Mouse (Mus musculus) liver, embryonic 14.5 days (tissue): Measurements from ENCODE around the gene Ptpn12. TPM values are rescaled to one million over a fixed set of nuclear protein-coding genes. Genes with fewer than 3 reads are reported as not detected.
"Not testable (repeated sequence)": the region's sequence is repeated elsewhere in the genome, so short reads cannot be mapped to it uniquely, and the experiment has no call there.

ENCODE experiments used
- ATAC-seq: fragments of 200-750 bp; cut with Nextera tagmentation; 2 replicates; pipeline ENCODE4 v1.8.0; 2017; ENCODE audit warnings: moderate number of reproducible peaks, mild to moderate bottlenecking, moderate library complexity; ENCODE audit not compliant: insufficient read depth
- DNase-seq, 3 experiments: peaks; one replicate each; pipeline ENCODE4 v3.0.0-alpha.2; 2012 to 2013; ENCODE audit warnings: low read depth in 3 of 3, low spot score in 3 of 3
- H3K27ac ChIP-seq: fragments of 300-500 bp; sonication (generic); 2 replicates; pipeline ENCODE4 v1.5.1; 2014; ENCODE audit warnings: moderate library complexity, mild to moderate bottlenecking, control low read depth, inconsistent platforms
- H3K27me3 ChIP-seq: fragments of 300-500 bp; sonication (generic); 2 replicates; pipeline ENCODE4 v1.6.1; 2014; ENCODE audit warnings: mild to moderate bottlenecking, low read length, moderate library complexity; ENCODE audit not compliant: control insufficient read depth, insufficient read depth
- H3K36me3 ChIP-seq: fragments of 300-500 bp; sonication (generic); replicated peaks from 2 replicates; pipeline ENCODE4 v1.6.1; 2014; ENCODE audit warnings: low read depth; ENCODE audit not compliant: control insufficient read depth, insufficient read depth
- H3K4me1 ChIP-seq, 2 experiments: fragments of 200-500 bp in 1 of 2; fragments of 300-500 bp in 1 of 2; sonication (generic) in 1 of 2; replicated peaks; 2 replicates each; pipeline ENCODE4 v1.6.1; 2012 to 2014; ENCODE audit warnings: antibody characterized with exemption in 1 of 2, inconsistent platforms in 1 of 2, low read length in 1 of 2; ENCODE audit not compliant: control insufficient read depth in 2 of 2, insufficient read depth in 2 of 2
- H3K4me2 ChIP-seq: fragments of 300-500 bp; sonication (generic); 2 replicates; pipeline ENCODE4 v1.6.1; 2014; ENCODE audit warnings: low read depth, mild to moderate bottlenecking, control low read depth, moderate library complexity
- H3K4me3 ChIP-seq, 2 experiments: fragments of 200-500 bp in 1 of 2; fragments of 300-500 bp in 1 of 2; sonication (generic) in 1 of 2; 2 replicates each; pipeline ENCODE4 v1.5.1; 2012 to 2014; ENCODE audit warnings: low read depth in 2 of 2, low read length in 2 of 2, mild to moderate bottlenecking in 2 of 2, control low read depth in 1 of 2, inconsistent platforms in 1 of 2, moderate library complexity in 1 of 2; ENCODE audit not compliant: insufficient read depth in 1 of 2
- H3K9ac ChIP-seq: fragments of 300-500 bp; sonication (generic); replicated peaks from 2 replicates; pipeline ENCODE4 v1.6.1; 2014; ENCODE audit warnings: mild to moderate bottlenecking, control low read depth, moderate library complexity
- H3K9me3 ChIP-seq: fragments of 300-500 bp; sonication (generic); 2 replicates; pipeline ENCODE4 v1.6.1; 2016; ENCODE audit warnings: low read length, mixed read lengths; ENCODE audit not compliant: control insufficient read depth
- CTCF ChIP-seq: IDR thresholded peaks from 2 replicates; pipeline ENCODE4 v1.5.1; 2016; ENCODE audit warnings: antibody characterized with exemption, low read depth, control low read depth
- EP300 ChIP-seq: IDR thresholded peaks from 2 replicates; pipeline ENCODE4 v1.6.1; 2016; ENCODE audit warnings: antibody characterized with exemption, low read depth
- WGBS: fragments of 180-500 bp; shearing (Covaris S2); extraction: QIAGEN DNeasy Blood & Tissue Kit; methylation state at CpG from one replicate; pipeline ENCODE4 v1.1.7; 2014; ENCODE audit not compliant: insufficient replicate concordance; 5-methylcytosine and 5-hydroxymethylcytosine counted together
- polyA plus RNA-seq, 2 experiments: library from polyadenylated mRNA; depleted of rRNA in 1 of 2; stranded (reverse) in 1 of 2; unstranded in 1 of 2; fragments of >200 nt; fragmentation: Nextera tagmentation in 1 of 2; extraction: Ambion mirVana in 1 of 2; gene quantifications; 2 replicates each; pipeline versions ENCODE4 v1.2.1 to v1.2.3; 2012 to 2014

Ptpn12 gene
- polyA plus RNA-seq, 2 experiments, result 14.4 to 18.6 TPM

GRCm38 (mm10) chr5:20950093-20950492 lies 105.6 kb downstream of the Ptpn12 start:
- peak overlapping the region; percentile 54 to 98 for H3K4me3 ChIP-seq
- no peak for ATAC-seq
- peaks cover 28 to 34% of the 10 kb centered on the region in 2 experiments for H3K4me1 ChIP-seq
- TF ChIP-seq CTCF (no peak), EP300 (no peak)
- no peaks in the 10 kb centered on the region for H3K9me3 ChIP-seq
- no peak for DNase-seq
- peak overlapping the region; percentile 84 for H3K4me2 ChIP-seq
- H3K27me3 ChIP-seq, result no peaks in the 10 kb centered on the region
- 5% methylated on average over 5 of the region's 5 CpGs for WGBS
- H3K9ac ChIP-seq, result peak overlapping the region; percentile 96
- peaks cover 2% of the 10 kb centered on the region; the same call in 1 of the 2 replicates for H3K36me3 ChIP-seq
- no peak overlapping the region for H3K27ac ChIP-seq

- TF ChIP-seq CTCF (no peak), EP300 (no peak)
- no peaks in the 10 kb centered on the region for H3K27me3 ChIP-seq
- DNase-seq (no peak), ATAC-seq (no peak)
- H3K9ac ChIP-seq, result no peak overlapping the region
- no peak overlapping the region for H3K4me3 ChIP-seq
- 65% methylated on average over 6 of the region's 6 CpGs for WGBS
- no peak overlapping the region for H3K4me2 ChIP-seq
- no peaks in the 10 kb centered on the region for H3K9me3 ChIP-seq
- no peak overlapping the region for H3K27ac ChIP-seq
- H3K36me3 ChIP-seq, result no peaks in the 10 kb centered on the region
- H3K4me1 ChIP-seq, result peaks cover 31 to 46% of the 10 kb centered on the region in 2 experiments
Observed at GRCm38 (mm10) chr5:20946906-20947305, 108.8 kb downstream of the Ptpn12 start.

- H3K4me1 ChIP-seq, result peaks cover 48 to 63% of the 10 kb centered on the region in 2 experiments
- WGBS, result 17% methylated on average over 13 of the region's 13 CpGs
- no peaks in the 10 kb centered on the region for H3K9me3 ChIP-seq
- ATAC-seq (no peak), DNase-seq (no peak)
- H3K27me3 ChIP-seq, result no peaks in the 10 kb centered on the region
- peak overlapping the region; percentile 32 to 43 for H3K4me3 ChIP-seq
- peak overlapping the region; percentile 73 for H3K27ac ChIP-seq
- H3K36me3 ChIP-seq, result no peaks in the 10 kb centered on the region
- peak overlapping the region; percentile 72 for H3K4me2 ChIP-seq
- peak overlapping the region; percentile 53 for H3K9ac ChIP-seq
- TF ChIP-seq CTCF (no peak), EP300 (no peak)
Observed at GRCm38 (mm10) chr5:20944961-20945748, 110.6 kb downstream of the Ptpn12 start.

GRCm38 (mm10) chr5:20943791-20944190 lies 111.9 kb downstream of the Ptpn12 start:
- Histone ChIP-seq H3K4me2 (peak overlapping the region; percentile 41; the same call in 1 of the 2 replicates), H3K4me1 (peaks cover 51 to 69% of the 10 kb centered on the region in 2 experiments)
- not testable (repeated sequence) for ATAC-seq

GRCm38 (mm10) chr5:20942523-20942922 lies 113.2 kb downstream of the Ptpn12 start:
- Histone ChIP-seq H3K27ac (peak overlapping the region; percentile 48), H3K4me1 (peaks cover 51 to 71% of the 10 kb centered on the region in 2 experiments), H3K9ac (0 out of 2 replicates have a peak overlapping the region, but pooled peaks have one; percentile 7), H3K9me3 (no peaks in the 10 kb centered on the region), H3K4me2 (peak overlapping the region; percentile 41), H3K36me3 (no peaks in the 10 kb centered on the region), H3K4me3 (no peak overlapping the region), H3K27me3 (no peaks in the 10 kb centered on the region)
- WGBS, result 31% methylated on average over 3 of the region's 3 CpGs
- DNase-seq, result peak in 1 of 3 experiments; percentile 60
- TF ChIP-seq CTCF (no peak), EP300 (no peak)
- peak; percentile 44 for ATAC-seq

More at GRCm38 (mm10) chr5:20943791-20944190, 111.9 kb downstream of the Ptpn12 start:
- WGBS, result 35% methylated on average over 3 of the region's 4 CpGs
- H3K27me3 ChIP-seq, DNase-seq, H3K9ac ChIP-seq, H3K9me3 ChIP-seq, H3K27ac ChIP-seq, H3K4me3 ChIP-seq, H3K36me3 ChIP-seq: not testable (repeated sequence)
